Mouse (Mus musculus) small intestine, adult 2 months (tissue): Measurements from ENCODE around the gene Nup107.

ENCODE experiments used
- CTCF ChIP-seq: fragments of 200-500 bp; IDR thresholded peaks from 2 replicates; pipeline ENCODE4 v1.5.1; 2012; ENCODE audit warnings: low read depth, mild to moderate bottlenecking, control low read depth, inconsistent platforms, low read length, moderate library complexity, mixed read lengths; ENCODE audit not compliant: insufficient replicate concordance, insufficient read length; ENCODE audit errors: extremely low read depth
- POLR2A ChIP-seq: fragments of 200-500 bp; IDR thresholded peaks from 2 replicates; pipeline ENCODE4 v1.6.1; 2012; ENCODE audit warnings: low read depth, mild to moderate bottlenecking, control low read depth, inconsistent platforms, low read length, moderate library complexity

- no peak for TF ChIP-seq CTCF
- no peak for TF ChIP-seq POLR2A
Measured at GRCm38 (mm10) chr10:117773106-117773720, 19.3 kb downstream of the Nup107 start.
